Mouse (Mus musculus) brown adipose tissue, adult 24 weeks (tissue): ENCODE results near the gene Treml2. TPM values are rescaled to one million over a fixed set of nuclear protein-coding genes. Genes with fewer than 3 reads are reported as not detected.
"Not testable (repeated sequence)": the region's sequence is repeated elsewhere in the genome, so short reads cannot be mapped to it uniquely, and the experiment has no call there.

Source experiments
- H3K27ac ChIP-seq: fragments of 200-500 bp; replicated peaks from 2 replicates; pipeline ENCODE4 v1.5.1; 2012; ENCODE audit warnings: low read depth, mild to moderate bottlenecking, low read length
- H3K4me1 ChIP-seq: fragments of 200-500 bp; 2 replicates; pipeline ENCODE4 v1.6.1; 2012; ENCODE audit warnings: low read length, mixed read lengths; ENCODE audit not compliant: control insufficient read depth, insufficient read depth, insufficient read length
- H3K4me3 ChIP-seq: fragments of 200-500 bp; 2 replicates; pipeline ENCODE4 v1.5.1; 2012; ENCODE audit warnings: low read depth, mild to moderate bottlenecking, low read length, moderate library complexity; ENCODE audit not compliant: insufficient read depth
- polyA plus RNA-seq: library from polyadenylated mRNA; stranded (reverse); fragments of >200 nt; gene quantifications from 2 replicates; pipeline ENCODE4 v1.2.4, GENCODE M21; 2012; ENCODE audit not compliant: missing spikeins, insufficient read depth, insufficient read length

Treml2 gene
- polyA plus RNA-seq, 1 experiment: not detected

DNA sequence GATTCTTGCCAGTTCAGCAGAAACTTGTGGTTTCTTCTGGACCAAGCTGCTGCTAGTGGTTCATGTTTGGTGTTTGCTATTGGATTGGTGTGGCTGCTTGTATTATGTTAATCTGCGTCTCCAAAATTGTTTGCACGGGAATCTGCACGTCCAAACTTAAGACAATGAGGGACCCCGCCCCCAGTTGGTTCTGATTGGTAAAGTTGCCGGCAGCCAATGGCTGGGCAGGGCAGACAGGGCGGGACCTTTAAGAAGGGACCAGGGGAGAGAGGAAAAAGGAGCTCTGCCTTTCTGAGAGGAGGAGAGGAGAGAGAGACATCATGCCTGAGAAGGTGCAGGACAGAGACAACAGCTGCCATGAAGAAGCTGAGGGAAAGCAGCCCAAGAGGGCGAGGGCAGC lies 23.6 kb upstream of the Treml2 start:
- Histone ChIP-seq H3K27ac (no peak overlapping the region), H3K4me3 (no peak overlapping the region), H3K4me1 (no peaks in the 10 kb centered on the region)

- Histone ChIP-seq H3K27ac (no peak overlapping the region), H3K4me3 (no peak overlapping the region), H3K4me1 (no peaks in the 10 kb centered on the region)
Observed at GRCm38 (mm10) chr17:48278381-48278780, 20.9 kb upstream of the Treml2 start.

DNA sequence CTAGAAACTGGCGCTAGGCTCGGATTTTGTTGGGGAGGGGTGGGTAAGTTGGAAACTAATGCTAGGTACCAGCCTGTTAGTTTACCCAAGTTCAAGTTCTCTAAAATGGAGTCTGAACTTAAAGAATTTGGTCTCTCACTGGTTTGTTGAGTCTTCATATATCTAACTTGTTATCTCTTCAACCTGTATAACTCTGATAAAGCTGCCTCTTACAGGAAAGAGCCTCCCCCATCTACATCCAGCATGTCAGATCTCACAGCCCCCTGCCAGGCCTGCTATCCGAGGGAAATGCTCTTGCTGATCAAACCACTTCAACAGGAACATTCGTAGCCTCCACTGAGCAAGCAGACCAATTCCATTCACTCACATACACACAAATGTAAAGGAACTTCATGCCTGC lies 20.3 kb upstream of the Treml2 start:
- Histone ChIP-seq H3K27ac (no peak overlapping the region), H3K4me3 (no peak overlapping the region), H3K4me1 (no peaks in the 10 kb centered on the region)

GRCm38 (mm10) chr17:48280943-48281738 lies 18.2 kb upstream of the Treml2 start:
- H3K4me3 ChIP-seq: no peak overlapping the region
- no peak overlapping the region for H3K27ac ChIP-seq
- no peaks in the 10 kb centered on the region for H3K4me1 ChIP-seq

GRCm38 (mm10) chr17:48281739-48282085 lies 17.6 kb upstream of the Treml2 start:
- Histone ChIP-seq H3K4me1 (no peaks in the 10 kb centered on the region), H3K4me3 (no peak overlapping the region), H3K27ac (no peak overlapping the region)

DNA sequence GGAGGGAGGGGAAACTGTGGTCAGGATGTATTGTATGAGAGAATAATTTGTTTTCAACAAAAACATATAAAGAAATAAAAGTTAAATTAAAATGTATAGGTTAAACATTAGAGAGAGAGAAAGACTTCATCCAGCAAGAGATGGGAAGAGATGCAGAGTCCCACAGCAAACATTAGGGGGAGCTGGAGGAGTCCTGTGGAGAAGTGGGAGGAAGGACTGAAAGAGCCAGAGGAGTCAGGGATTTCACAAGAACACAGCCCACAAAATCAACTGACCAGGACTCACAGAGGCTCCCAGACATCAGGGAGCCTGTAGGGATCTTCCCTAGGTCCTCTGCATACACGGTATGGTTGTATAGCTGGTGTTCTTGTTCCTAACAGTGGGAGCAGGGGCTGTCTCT lies 12.5 kb upstream of the Treml2 start:
- Histone ChIP-seq H3K4me1 (no peaks in the 10 kb centered on the region), H3K4me3 (no peak overlapping the region)

DNA sequence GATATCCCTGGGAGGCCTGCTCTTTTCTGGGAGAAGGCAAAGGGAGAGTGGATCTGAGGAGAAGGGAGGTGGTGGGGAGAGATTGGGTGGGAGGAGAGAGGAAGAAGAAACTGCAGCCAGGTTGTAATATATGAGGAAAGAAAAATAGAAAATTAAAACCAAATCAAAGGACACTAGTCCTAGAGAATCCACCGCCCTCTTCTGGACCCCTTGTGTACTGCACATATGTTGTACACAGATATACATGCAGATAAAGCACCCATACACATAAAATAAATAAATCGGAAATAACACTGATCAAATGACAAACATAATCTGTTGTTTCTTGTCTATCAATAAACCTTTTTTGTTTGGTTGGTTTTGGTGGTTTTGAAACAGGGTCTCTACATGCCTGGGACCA lies 12.0 kb upstream of the Treml2 start:
- Histone ChIP-seq H3K27ac (no peak overlapping the region), H3K4me3 (no peak overlapping the region), H3K4me1 (no peaks in the 10 kb centered on the region)

More for the DNA sequence above, 12.5 kb upstream of the Treml2 start:
- no peak overlapping the region for H3K27ac ChIP-seq

- Histone ChIP-seq H3K27ac (no peak overlapping the region), H3K4me1 (no peaks in the 10 kb centered on the region), H3K4me3 (no peak overlapping the region)
Observed at GRCm38 (mm10) chr17:48293500-48294194, 5.7 kb upstream of the Treml2 start.

- H3K27ac ChIP-seq: no peak overlapping the region
- H3K4me1 ChIP-seq: no peaks in the 10 kb centered on the region
- no peak overlapping the region for H3K4me3 ChIP-seq
Observed at GRCm38 (mm10) chr17:48299756-48300155, 458 bp downstream of the Treml2 start.

DNA sequence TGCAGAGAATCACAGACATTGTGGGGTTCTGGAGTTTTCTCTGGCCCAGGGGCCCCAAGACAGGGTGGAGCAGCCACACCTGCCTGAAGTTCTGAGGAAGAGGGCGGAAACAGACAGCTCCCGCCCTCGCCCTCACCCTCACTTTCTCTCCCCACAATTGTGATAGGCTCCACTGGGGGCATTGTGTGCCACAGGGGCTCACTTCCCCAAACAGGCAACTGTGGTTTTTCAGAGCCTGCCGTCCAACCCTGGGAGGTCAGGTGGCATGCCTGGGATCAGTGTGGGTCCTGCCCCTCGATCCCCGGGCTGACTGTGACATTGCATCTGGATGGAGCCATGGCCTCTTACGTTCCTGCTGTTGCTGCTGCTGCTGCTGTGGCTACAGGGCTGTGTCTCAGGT lies 901 bp downstream of the Treml2 start:
- Histone ChIP-seq H3K4me3 (no peak overlapping the region), H3K4me1 (no peaks in the 10 kb centered on the region), H3K27ac (no peak overlapping the region)

- no peaks in the 10 kb centered on the region for H3K4me1 ChIP-seq
- no peak overlapping the region for H3K27ac ChIP-seq
- H3K4me3 ChIP-seq: no peak overlapping the region
Observed at GRCm38 (mm10) chr17:48300861-48301260, 1.6 kb downstream of the Treml2 start.

DNA sequence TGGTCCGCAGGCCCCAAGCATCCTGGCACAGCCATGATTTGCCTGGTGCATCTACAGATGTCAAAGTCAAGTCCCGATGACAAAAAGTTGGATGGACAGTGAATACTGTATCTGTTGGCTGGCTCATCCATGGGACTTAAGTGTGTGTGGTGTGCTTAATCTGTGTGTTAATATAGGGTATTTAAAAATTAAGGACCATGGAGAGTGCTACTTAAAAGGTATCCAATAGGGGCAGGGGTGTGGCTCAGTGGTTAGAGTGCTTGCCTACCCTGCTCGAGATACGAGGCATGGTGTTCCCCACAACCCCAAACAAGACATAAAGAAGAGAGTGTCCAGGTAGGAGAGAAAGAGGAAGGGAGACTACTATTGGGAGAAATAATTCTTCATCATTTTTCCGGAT lies 2.5 kb downstream of the Treml2 start:
- Histone ChIP-seq H3K27ac (no peak overlapping the region), H3K4me1 (no peaks in the 10 kb centered on the region), H3K4me3 (no peak overlapping the region)

DNA sequence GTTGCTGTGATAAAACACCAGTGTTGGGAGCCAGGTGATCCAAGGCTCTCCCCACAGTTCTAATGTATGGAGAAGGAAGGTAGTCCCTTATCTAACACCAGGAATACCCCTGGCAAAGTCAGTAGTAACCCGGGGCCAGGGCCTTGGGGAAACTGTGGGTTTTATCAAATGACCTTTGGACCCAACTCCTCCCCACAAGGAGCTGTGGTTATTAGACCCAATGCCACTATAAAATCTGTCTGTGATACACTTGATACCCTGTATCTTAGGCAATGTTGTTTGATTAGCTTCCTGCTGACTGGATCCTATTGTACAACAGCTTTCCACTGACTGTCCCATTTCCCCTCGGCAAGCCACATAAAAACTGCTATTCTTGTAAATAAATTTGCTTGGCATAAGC lies 12.8 kb downstream of the Treml2 start:
- H3K27ac ChIP-seq: no peak overlapping the region
- H3K4me1 ChIP-seq: no peaks in the 10 kb centered on the region
- H3K4me3 ChIP-seq: no peak overlapping the region

- H3K4me1 ChIP-seq, H3K4me3 ChIP-seq, H3K27ac ChIP-seq: not testable (repeated sequence)
Observed at GRCm38 (mm10) chr17:48315905-48316579, 16.7 kb downstream of the Treml2 start, which contains the start of gene B430306N03Rik. Gene B430306N03Rik (plus strand): TSS chr17:48316141.

DNA sequence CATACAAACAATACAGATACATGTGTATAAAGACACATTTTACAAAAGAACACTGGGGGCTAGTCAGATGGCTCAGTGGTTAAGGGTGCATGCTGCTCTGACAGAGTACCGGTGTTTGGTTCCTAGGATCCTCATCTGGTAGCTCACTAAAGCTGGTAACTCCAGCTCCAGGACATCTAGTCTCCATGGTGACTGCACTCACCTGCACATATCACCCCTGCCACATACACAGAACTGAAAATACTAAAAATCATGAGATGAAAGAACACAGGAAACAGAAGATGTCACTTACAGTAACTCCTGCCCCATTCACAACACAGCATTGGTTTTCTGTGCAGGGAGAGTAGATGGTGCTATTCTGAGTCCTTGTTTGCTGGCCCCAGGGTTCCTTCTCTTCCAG lies 19.4 kb downstream of the Treml2 start:
- Histone ChIP-seq H3K4me1 (no peaks in the 10 kb centered on the region), H3K27ac (no peak overlapping the region), H3K4me3 (no peak overlapping the region)
